In the genomic region with DNA sequence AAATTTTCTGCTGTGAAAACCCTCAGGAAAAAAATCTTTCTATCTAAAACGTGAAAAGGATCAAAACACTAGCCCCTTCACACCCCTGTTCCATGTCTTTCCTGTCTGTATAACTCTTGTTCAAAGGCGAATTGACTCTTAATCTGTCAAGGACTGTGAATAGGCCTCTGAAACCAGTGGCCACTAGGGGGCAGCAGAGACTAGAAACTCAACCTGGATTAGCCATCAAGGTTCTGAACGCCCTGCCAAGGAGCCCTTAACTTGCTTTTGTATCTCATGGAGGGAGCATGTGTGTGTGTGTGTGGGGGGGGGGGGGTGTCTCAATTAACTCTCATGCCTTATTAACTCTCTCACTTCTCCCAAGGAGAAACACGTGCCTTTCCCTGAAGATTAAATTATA, we compare ENCODE assay signal across 8 mouse cellular contexts. TPM values are rescaled to one million over a fixed set of nuclear protein-coding genes. Genes with fewer than 3 reads are reported as not detected.
DNase-seq lines count a peak whose midpoint lies in the region; ATAC-seq and TF ChIP-seq lines count a peak whose summit lies in the region.

No protein-coding gene starts in this region.

- H3K27me3 ChIP-seq in neural tube, embryonic 15.5 days (replicated peaks): peaks cover 16% of the 10 kb centered on the region
- no peaks in the 10 kb centered on the region for H3K27me3 ChIP-seq in forebrain, postnatal 0 days (ENCODE audit: insufficient read depth, low read length)
- H3K27me3 ChIP-seq in liver, adult 2 months (ENCODE audit: control insufficient read depth, insufficient read depth, low read length): peaks cover 15% of the 10 kb centered on the region

- ATAC-seq in neural tube, embryonic 15.5 days (ENCODE audit: low FRiP score): no peak
- ATAC-seq in forebrain, postnatal 0 days: peak; percentile 24; the same call in 1 of the 2 replicates

- no peak overlapping the region for H3K4me2 ChIP-seq in neural tube, embryonic 15.5 days
- H3K4me2 ChIP-seq in forebrain, postnatal 0 days (ENCODE audit: low read depth): no peak overlapping the region

- no peaks in the 10 kb centered on the region for H3K36me3 ChIP-seq in neural tube, embryonic 15.5 days
- H3K36me3 ChIP-seq in forebrain, postnatal 0 days (ENCODE audit: insufficient read depth): no peaks in the 10 kb centered on the region
- H3K36me3 ChIP-seq in liver, adult 2 months (ENCODE audit: control insufficient read depth, insufficient read depth, low read length): no peaks in the 10 kb centered on the region

- peak; percentile 90 for DNase-seq in neural tube, embryonic 10.5 days (ENCODE audit: extremely low spot score, low spot score)
- DNase-seq in cerebellum, adult 11-12 months: peak; percentile 51
- peak; percentile 93 for DNase-seq in forebrain, postnatal 0 days
- peak; percentile 92 for DNase-seq in kidney, adult 9 months
- peak; percentile 57 for DNase-seq in liver, adult 2 months (ENCODE audit: extremely low read depth, low read depth, low spot score)
- DNase-seq in right cerebral cortex, adult 18-20 months: peak; percentile 85
- DNase-seq in urinary bladder, adult 2 months (ENCODE audit: low spot score): peak; percentile 62

- H3K9me3 ChIP-seq in neural tube, embryonic 15.5 days (replicated peaks): no peaks in the 10 kb centered on the region
- no peaks in the 10 kb centered on the region for H3K9me3 ChIP-seq in forebrain, postnatal 0 days (ENCODE audit: low read length)

- no peak for TF ChIP-seq POLR2A in liver, adult 2 months (IDR thresholded peaks at IDR 0.05; ENCODE audit: extremely low read depth, insufficient read depth, low read length)

- H3K4me1 ChIP-seq in neural tube, embryonic 15.5 days: peaks cover 35% of the 10 kb centered on the region
- H3K4me1 ChIP-seq in forebrain, postnatal 0 days (ENCODE audit: insufficient read depth): peaks cover 4% of the 10 kb centered on the region; the same call in 1 of the 2 replicates
- H3K4me1 ChIP-seq in liver, adult 2 months (ENCODE audit: control insufficient read depth, insufficient read depth, low read length): no peaks in the 10 kb centered on the region

- TF ChIP-seq CTCF in forebrain, postnatal 0 days (IDR thresholded peaks at IDR 0.05; ENCODE audit: low read depth): peak; percentile 90
- peak; percentile 49; the same call in 1 of the 2 replicates for TF ChIP-seq CTCF in liver, adult 2 months (IDR thresholded peaks at IDR 0.05; ENCODE audit: low read depth, low read length)

- no peak overlapping the region for H3K4me3 ChIP-seq in neural tube, embryonic 15.5 days (replicated peaks)
- no peak overlapping the region for H3K4me3 ChIP-seq in forebrain, postnatal 0 days (ENCODE audit: low read depth, low read length)
- H3K4me3 ChIP-seq in liver, adult 2 months (ENCODE audit: insufficient read depth, low read depth, low read length): no peak overlapping the region

- 6% methylated on average over 4 of the region's 4 CpGs for WGBS in neural tube, embryonic 15.5 days
- 3% methylated on average over 4 of the region's 4 CpGs for WGBS in forebrain, postnatal 0 days
- 11% methylated on average over 4 of the region's 4 CpGs for WGBS in liver, adult 2 months

- H3K79me2 ChIP-seq in liver, adult 2 months (ENCODE audit: control insufficient read depth, insufficient read depth, low read length): no peaks in the 10 kb centered on the region

- H3K9ac ChIP-seq in neural tube, embryonic 15.5 days (replicated peaks): no peak overlapping the region
- no peak overlapping the region for H3K9ac ChIP-seq in forebrain, postnatal 0 days
- H3K9ac ChIP-seq in liver, adult 2 months (ENCODE audit: low read depth, low read length): no peak overlapping the region

- H3K27ac ChIP-seq in neural tube, embryonic 15.5 days (replicated peaks): no peak overlapping the region
- no peak overlapping the region for H3K27ac ChIP-seq in forebrain, postnatal 0 days (ENCODE audit: low read depth, low read length)
- H3K27ac ChIP-seq in liver, adult 2 months (replicated peaks; ENCODE audit: insufficient read depth, low read depth, low read length): no peak overlapping the region

RNA-seq across cellular contexts. Expression of a gene that starts 1.8 kb away (rescaled TPM):
- polyA plus RNA-seq in neural tube, embryonic 15.5 days (2015; fragmentation: Nextera tagmentation; extraction: Ambion mirVana): 6.2 and 8.3 TPM in 2 replicates
- total RNA-seq in forebrain, postnatal 0 days (2014; rRNA removed): 5.5 and 8.8 TPM in 2 replicates
- polyA plus RNA-seq in forebrain, postnatal 0 days (2015; fragmentation: Nextera tagmentation; extraction: Ambion mirVana): 0.48 and 1.6 TPM in 2 replicates
- not detected in 2 replicates for total RNA-seq in liver, adult 2 months (2014; rRNA removed)
- 0.04 TPM in 1 of 2 replicates, not detected in the other for polyA plus RNA-seq in liver, adult 2 months (2012; rRNA removed)
- polyA plus RNA-seq in urinary bladder, adult 2 months (2012; rRNA removed): 0.01 and 0.04 TPM in 2 replicates
